Mouse (Mus musculus) neutrophil, adult 5-6 weeks (primary cell): ENCODE data around the gene Olfr813. TPM values are rescaled to one million over a fixed set of nuclear protein-coding genes. Genes with fewer than 3 reads are reported as not detected.
"Not testable (repeated sequence)": the region's sequence is repeated elsewhere in the genome, so short reads cannot be mapped to it uniquely, and the experiment has no call there.

Experiments
- ATAC-seq: fragments of 151-379, 151-347 bp; 2 replicates; pipeline ENCODE4 v1.8.0; 2017; ENCODE audit warnings: mild to moderate bottlenecking, moderate TSS enrichment; ENCODE audit not compliant: insufficient number of reproducible peaks, poor library complexity, low FRiP score, severe bottlenecking; ENCODE audit errors: extremely low read depth
- total RNA-seq: library from RNA; stranded (forward); fragments of 200-1000 nt; gene quantifications from 2 replicates; pipeline ENCODE4 v1.2.3, GENCODE M21; 2017

Gene Olfr813
- not detected in 2 replicates for total RNA-seq

DNA sequence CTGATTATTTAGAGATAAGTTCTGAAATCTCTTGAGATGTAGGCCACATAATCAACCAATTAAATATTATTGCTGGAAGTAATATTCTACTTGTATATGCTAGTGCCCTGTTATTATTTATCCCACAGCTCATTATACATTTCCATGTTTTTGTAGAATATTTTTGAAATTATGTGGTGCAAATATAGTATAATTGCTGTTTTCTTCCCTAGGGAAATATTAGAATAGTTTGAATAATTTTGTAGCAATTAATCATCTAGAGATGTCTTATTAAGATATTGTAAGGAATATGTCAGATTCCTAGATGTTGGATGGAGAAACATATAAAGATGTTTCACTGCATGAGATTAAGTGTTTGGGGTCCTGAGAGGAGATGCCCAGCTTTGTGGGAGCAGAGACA lies at the start of gene Olfr813:
Gene Olfr813, plus strand, starts transcription at position 301 of the 400 bp plus-strand sequence.
- ATAC-seq = no peak

- no peak for ATAC-seq
These were observed 9.2 kb upstream of the Olfr813 start, which contains the start of gene Olfr812 for GRCm38 (mm10) chr10:129845994-129846393. Gene Olfr812, minus strand, starts transcription at chr10:129846094.

- ATAC-seq = no peak
These were observed 7.8 kb upstream of the Olfr813 start for GRCm38 (mm10) chr10:129847343-129847742.

DNA sequence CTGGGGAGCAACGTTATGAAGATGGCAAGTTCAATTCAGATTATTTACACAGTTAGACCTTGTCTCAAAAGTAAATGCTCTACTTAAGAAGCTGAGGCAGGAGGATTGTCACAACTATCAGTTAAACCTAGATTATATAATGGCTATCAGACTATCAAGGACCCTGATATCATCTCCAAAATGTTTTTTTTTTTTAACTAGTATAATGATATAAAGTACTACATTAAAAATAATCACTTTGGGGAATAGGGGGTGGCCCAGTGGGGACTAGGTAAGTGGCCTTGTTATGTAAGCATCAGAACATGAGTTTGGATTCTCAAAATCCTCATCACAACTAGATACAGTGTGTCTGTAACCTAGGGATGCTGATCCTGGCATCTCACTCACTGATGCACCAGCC lies 24.6 kb downstream of the Olfr813 start, which contains the start of gene Olfr814:
Gene Olfr814, minus strand, starts transcription at position 101 of the 400 bp plus-strand sequence.
- ATAC-seq = not testable (repeated sequence)

DNA sequence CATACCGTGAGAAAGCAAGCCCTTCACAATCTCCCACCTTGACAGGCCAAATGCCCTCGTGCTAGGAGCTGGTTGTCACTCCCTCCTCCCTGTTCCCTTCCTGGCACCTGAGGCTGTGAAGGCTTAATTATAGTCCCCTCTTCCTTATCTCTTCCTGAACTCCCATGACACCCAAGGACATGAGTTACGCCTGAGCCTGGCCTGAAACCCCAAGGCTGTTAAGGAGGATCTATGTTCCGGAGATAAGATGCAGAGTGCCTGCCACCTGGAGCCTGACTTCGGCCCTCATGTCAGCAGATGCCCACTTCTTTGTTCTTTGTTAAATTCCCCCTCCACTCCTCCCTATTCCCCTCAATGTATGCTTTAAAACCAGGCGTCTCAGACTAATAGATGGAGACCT lies 30.3 kb downstream of the Olfr813 start:
- not testable (repeated sequence) for ATAC-seq

DNA sequence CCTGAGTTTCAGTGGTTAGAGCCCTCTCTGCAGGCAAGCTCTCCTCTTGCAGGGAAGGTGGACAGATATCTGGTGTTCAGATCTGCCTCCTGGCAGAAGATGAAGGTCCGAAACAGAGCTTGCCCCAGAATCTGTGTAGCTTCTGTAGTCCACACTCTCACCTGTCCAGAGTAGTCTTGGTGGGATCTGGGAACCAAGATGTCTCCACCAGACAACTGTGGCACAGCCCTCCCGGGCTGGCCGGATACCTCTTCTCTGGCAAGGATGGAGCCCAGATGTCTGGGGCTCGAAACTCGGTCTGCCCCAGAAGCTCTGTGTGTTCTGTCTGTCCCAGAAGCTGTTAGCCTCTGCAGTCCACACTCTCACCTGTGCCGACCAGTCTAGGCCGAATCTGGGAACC lies 30.8 kb downstream of the Olfr813 start:
- no peak for ATAC-seq

- not testable (repeated sequence) for ATAC-seq
These were observed 50.6 kb downstream of the Olfr813 start, which contains the start of gene Olfr815 for GRCm38 (mm10) chr10:129905767-129906166. Gene Olfr815, minus strand, starts transcription at chr10:129905867.

Other genes starting within 250 kb of the Olfr813 start
- not detected in 2 replicates for gene Olfr796, start 242.8 kb upstream of the Olfr813 start, total RNA-seq
- gene Olfr798, start 227.4 kb upstream of the Olfr813 start, total RNA-seq = not detected in 2 replicates
- gene Olfr799, start 217.9 kb upstream of the Olfr813 start, total RNA-seq = 0.81 TPM in 1 of 2 replicates, not detected in the other
- gene Olfr800, start 197.7 kb upstream of the Olfr813 start, total RNA-seq = not detected in 2 replicates
- 0.12 TPM in 1 of 2 replicates, not detected in the other for gene Olfr801, start 181.5 kb upstream of the Olfr813 start, total RNA-seq
- gene Olfr802, start 167.2 kb upstream of the Olfr813 start, total RNA-seq = not detected in 2 replicates
- gene Olfr803, start 161.1 kb upstream of the Olfr813 start, total RNA-seq = 0.35 TPM in 1 of 2 replicates, not detected in the other
- 0.12 TPM in 1 of 2 replicates, not detected in the other for gene Olfr804, start 152.2 kb upstream of the Olfr813 start, total RNA-seq
- not detected in 2 replicates for gene Olfr805, start 126.0 kb upstream of the Olfr813 start, total RNA-seq
- 0.23 TPM in 1 of 2 replicates, not detected in the other for gene Olfr806, start 113.4 kb upstream of the Olfr813 start, total RNA-seq
- gene Olfr807, start 97.6 kb upstream of the Olfr813 start, total RNA-seq = not detected in 2 replicates
- not detected in 2 replicates for gene Olfr808, start 89.9 kb upstream of the Olfr813 start, total RNA-seq
- 0.35 TPM in 1 of 2 replicates, not detected in the other for gene Olfr809, start 80.7 kb upstream of the Olfr813 start, total RNA-seq
- not detected in 2 replicates for gene Olfr810, start 60.5 kb upstream of the Olfr813 start, total RNA-seq
- not detected in 2 replicates for gene Olfr811, start 51.0 kb upstream of the Olfr813 start, total RNA-seq
- gene Olfr812, start 9.3 kb upstream of the Olfr813 start, total RNA-seq = not detected in 2 replicates
- 0.61 TPM in 1 of 2 replicates, not detected in the other for gene Olfr814, start 24.5 kb downstream of the Olfr813 start, total RNA-seq
- 1.2 TPM in 1 of 2 replicates, not detected in the other for gene Olfr815, start 50.5 kb downstream of the Olfr813 start, total RNA-seq
- 0.12 TPM in 1 of 2 replicates, not detected in the other for gene Olfr816, start 60.2 kb downstream of the Olfr813 start, total RNA-seq
- gene Olfr818, start 93.7 kb downstream of the Olfr813 start, total RNA-seq = not detected in 2 replicates
- gene Olfr819, start 111.9 kb downstream of the Olfr813 start, total RNA-seq = not detected in 2 replicates
- not detected in 2 replicates for gene Olfr247, start 120.8 kb downstream of the Olfr813 start, total RNA-seq
- gene Gm10310, start 129.7 kb downstream of the Olfr813 start, total RNA-seq = not detected in 2 replicates
- gene Olfr820, start 157.3 kb downstream of the Olfr813 start, total RNA-seq = 0.35 TPM in 1 of 2 replicates, not detected in the other
- not detected in 2 replicates for gene Olfr821, start 175.0 kb downstream of the Olfr813 start, total RNA-seq
- gene Olfr822, start 215.8 kb downstream of the Olfr813 start, total RNA-seq = not detected in 2 replicates